Mouse (Mus musculus): ENCODE data around the gene Ero1l.

DNA sequence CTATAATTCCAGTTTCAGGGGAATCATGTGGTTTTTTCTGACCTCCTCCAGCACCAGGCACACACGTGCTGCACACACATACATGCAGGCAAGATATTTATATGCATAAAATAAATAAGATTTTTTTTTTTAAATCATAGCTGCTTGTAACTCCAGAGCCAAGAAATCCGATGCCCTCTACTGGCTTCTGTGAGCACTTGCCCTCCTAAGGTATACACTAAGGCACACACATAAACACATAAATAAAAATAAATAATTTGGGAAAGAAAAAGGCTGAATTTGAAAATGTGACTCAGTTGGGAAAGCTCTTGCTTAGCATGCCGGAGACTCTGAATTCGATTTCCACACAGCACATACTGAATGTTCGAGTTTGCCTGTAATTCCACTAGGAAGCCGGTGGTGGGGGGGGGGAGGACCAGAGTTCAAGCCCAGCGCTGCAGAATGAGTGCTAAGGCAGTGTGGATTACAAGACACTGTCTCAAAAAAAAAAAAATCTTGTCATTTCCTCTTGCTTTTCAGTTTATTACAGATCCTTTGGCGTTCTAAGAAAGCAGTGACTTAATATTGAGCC is 10.5 kb upstream of the Ero1l start:
- TF ChIP-seq CTCF (IDR thresholded peaks at IDR 0.05) (no peak), POLR2A (IDR thresholded peaks at IDR 0.05; ENCODE audit: insufficient read depth, low read depth, low read length) (no peak)
